ENCODE assay signal across 8 mouse cellular contexts in the genomic region with DNA sequence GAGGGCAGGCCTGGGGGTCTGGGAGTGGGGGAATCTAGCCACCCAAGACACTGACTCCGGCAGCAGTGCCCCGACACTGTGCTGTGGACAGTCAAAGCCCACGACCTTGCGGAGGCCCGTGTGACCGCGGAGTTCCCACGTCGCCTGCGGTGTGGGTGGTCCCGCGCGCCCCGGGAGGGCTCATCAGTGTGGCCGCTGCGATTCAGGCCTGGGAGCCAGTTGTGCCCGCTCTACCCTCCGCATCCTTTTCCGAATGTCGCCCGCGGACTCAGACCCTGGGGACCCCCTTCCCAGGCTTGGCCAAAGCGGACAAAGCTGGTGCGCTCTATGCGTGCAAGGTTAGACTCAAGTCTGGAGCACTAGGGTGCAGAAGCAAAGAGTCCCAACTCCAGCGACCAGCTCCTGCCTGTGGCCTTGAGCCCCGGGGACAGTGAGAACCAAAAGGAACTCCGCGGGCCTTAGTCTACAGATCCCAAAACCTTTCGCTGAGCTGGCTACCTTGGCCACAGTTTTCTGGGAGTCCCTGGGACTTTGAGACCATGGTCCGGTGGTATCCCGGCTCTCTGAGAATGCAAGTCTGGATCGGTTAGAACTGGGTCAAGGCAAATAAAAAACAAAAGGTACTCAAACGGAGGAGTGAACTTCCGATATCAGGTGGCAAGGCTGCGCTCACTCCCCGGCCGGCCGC.
DNase-seq lines count a peak whose midpoint lies in the region; ATAC-seq lines count a peak whose summit lies in the region.

No protein-coding gene starts in this region.

- H3K9me3 ChIP-seq in forebrain, embryonic 12.5 days, result no peaks in the 10 kb centered on the region
- no peaks in the 10 kb centered on the region for H3K9me3 ChIP-seq in limb, embryonic 12.5 days

- peak; percentile 23 for DNase-seq in kidney, adult 9 months
- DNase-seq in kidney, adult 8-10 months, result no peak
- peak; percentile 77 for DNase-seq in retina, postnatal 1 day
- no peak for DNase-seq in left cerebral cortex, adult 11 months (ENCODE audit: low spot score)
- no peak for DNase-seq in urinary bladder, adult 18-20 months (ENCODE audit: low spot score in 2 of 2)
- DNase-seq in heart, postnatal 10 days, result no peak

- H3K4me3 ChIP-seq in forebrain, embryonic 12.5 days (replicated peaks), result peak overlapping the region; percentile 48
- peak overlapping the region; percentile 29 for H3K4me3 ChIP-seq in limb, embryonic 12.5 days (replicated peaks)

- under 1% methylated on average over 37 of the region's 39 CpGs for WGBS in forebrain, embryonic 12.5 days
- WGBS in limb, embryonic 12.5 days, result under 1% methylated on average over 39 of the region's 39 CpGs

- peak overlapping the region; percentile 61 for H3K4me2 ChIP-seq in forebrain, embryonic 12.5 days
- peak overlapping the region; percentile 49 for H3K4me2 ChIP-seq in limb, embryonic 12.5 days

- peak overlapping the region; percentile 96 for H3K27ac ChIP-seq in forebrain, embryonic 12.5 days
- H3K27ac ChIP-seq in limb, embryonic 12.5 days, result no peak overlapping the region

- peaks cover 60% of the 10 kb centered on the region for H3K4me1 ChIP-seq in forebrain, embryonic 12.5 days
- peaks cover 24% of the 10 kb centered on the region for H3K4me1 ChIP-seq in limb, embryonic 12.5 days (replicated peaks)

- no peak for ATAC-seq in forebrain, embryonic 12.5 days (ENCODE audit: low FRiP score)
- ATAC-seq in limb, embryonic 12.5 days (ENCODE audit: insufficient number of reproducible peaks, insufficient read depth, low FRiP score, low TSS enrichment, low read depth), result no peak

- H3K27me3 ChIP-seq in forebrain, embryonic 12.5 days, result peaks cover 68% of the 10 kb centered on the region
- H3K27me3 ChIP-seq in limb, embryonic 12.5 days, result peaks cover 94% of the 10 kb centered on the region

- H3K9ac ChIP-seq in forebrain, embryonic 12.5 days, result peak overlapping the region; percentile 68
- no peak overlapping the region for H3K9ac ChIP-seq in limb, embryonic 12.5 days (replicated peaks)

- no peaks in the 10 kb centered on the region for H3K36me3 ChIP-seq in forebrain, embryonic 12.5 days (replicated peaks)
- no peaks in the 10 kb centered on the region for H3K36me3 ChIP-seq in limb, embryonic 12.5 days

- intact Hi-C loops in heart, postnatal 10 days (cut with DNase I), result no loop called here

Comparison
In these comparisons a context has a peak if more than half of its experiments do, and no peak if none do; other contexts are left out.
1. DNase-seq: peak in kidney, adult 9 months (single experiment) and retina, postnatal 1 day (single experiment); none in kidney, adult 8-10 months (0 of 2), left cerebral cortex, adult 11 months (single experiment), urinary bladder, adult 18-20 months (0 of 2) and heart, postnatal 10 days (0 of 2).